Mouse (Mus musculus): ENCODE measurements around the gene Tfr2.

Tfr2 gene

GRCm38 (mm10) chr5:137537461-137537860, 32.2 kb upstream of the Tfr2 start:
- no peak for DNase-seq (ENCODE audit: low read depth)

GRCm38 (mm10) chr5:137539291-137539801, 30.3 kb upstream of the Tfr2 start:
- DNase-seq (ENCODE audit: low read depth): no peak

GRCm38 (mm10) chr5:137540991-137541390, 28.6 kb upstream of the Tfr2 start:
- no peak for DNase-seq (ENCODE audit: low read depth)

GRCm38 (mm10) chr5:137541768-137542540, 27.7 kb upstream of the Tfr2 start:
- no peak for DNase-seq (ENCODE audit: low read depth)

GRCm38 (mm10) chr5:137544926-137545325, 24.7 kb upstream of the Tfr2 start:
- no peak for DNase-seq (ENCODE audit: low read depth)

DNA sequence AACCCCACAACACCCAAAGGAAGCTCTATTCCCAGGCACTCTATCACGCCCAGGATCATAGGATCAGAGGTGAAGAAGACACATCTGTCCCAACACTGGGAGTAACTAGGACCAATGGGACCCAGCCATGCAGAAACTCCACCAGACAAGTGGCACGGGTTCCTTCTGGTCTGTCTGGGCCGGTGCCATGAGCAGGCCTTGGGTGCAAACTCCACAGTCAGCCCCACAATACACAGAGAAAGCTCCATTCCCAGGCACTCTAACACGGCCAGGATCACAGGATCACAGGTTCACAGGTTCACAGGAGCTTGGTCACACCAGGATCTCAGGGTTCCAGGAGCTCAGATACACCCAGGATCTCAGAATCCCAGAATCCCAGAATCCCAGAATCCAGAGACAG, 24.0 kb upstream of the Tfr2 start:
- no peak for DNase-seq (ENCODE audit: low read depth)

GRCm38 (mm10) chr5:137549840-137550239, 19.8 kb upstream of the Tfr2 start:
- no peak for DNase-seq (ENCODE audit: low read depth)

DNA sequence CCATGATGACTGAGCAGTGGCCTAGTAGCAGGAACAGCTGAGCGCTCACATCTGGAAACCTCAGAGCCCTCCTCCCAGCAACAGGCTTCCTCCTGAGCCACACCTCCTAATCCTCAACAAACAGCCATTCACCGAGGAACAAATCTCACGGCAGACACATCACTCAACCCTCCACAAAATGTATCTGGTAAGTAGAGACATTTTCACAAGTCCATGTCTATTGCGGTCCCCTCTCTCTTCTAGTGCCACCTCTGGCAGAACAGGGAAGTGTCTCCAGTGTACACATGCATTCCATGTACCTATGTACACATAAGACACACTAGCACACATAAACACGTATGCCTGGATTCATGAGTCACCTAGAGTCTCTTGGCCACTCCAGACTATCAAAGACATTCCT, 18.5 kb upstream of the Tfr2 start:
- DNase-seq (ENCODE audit: low read depth): no peak

GRCm38 (mm10) chr5:137553000-137553399, 16.6 kb upstream of the Tfr2 start:
- DNase-seq (ENCODE audit: low read depth): no peak

DNA sequence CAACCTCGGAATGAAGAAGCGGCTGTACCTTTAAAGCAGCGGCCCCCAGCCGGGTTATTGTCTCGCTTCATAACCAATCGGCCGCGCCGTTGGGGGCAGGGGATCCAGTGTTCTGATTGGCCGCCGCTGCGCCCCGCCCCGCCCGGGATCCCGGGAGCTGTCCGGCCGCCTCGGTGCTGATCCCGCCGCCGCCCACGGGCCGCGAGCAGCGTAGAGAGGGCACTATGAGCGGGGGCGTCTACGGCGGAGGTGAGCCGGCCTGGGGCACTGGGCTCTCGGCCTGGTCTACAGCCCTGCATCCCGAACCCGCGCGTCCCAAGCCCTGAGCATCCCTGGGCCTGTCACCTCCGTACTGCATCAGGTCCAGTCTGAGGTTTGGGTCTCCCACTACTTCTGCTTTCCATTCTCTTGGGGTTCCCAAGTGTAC, 16.2 kb upstream of the Tfr2 start, which contains the start of gene Actl6b:
Gene Actl6b (plus strand): TSS at position 107 of the 427 bp plus-strand sequence.
- DNase-seq (ENCODE audit: low read depth): peak; percentile 49

DNA sequence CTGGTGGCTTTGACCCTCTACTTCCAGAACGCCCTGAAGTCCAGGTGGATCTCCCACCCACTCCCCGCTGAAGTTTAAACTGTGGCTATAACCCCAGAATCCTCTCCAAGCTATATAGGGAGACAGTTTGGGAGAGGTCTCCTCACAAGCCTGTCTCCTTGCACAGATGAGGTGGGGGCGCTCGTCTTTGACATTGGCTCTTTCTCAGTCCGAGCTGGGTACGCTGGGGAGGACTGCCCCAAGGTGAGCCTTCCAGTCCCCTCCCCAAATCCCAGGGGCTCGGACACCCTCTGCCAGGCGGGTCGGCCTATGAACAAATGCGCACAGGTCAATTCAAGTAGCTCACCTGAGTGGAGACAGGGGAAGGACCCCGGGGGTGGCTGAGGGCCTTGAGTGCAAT, 15.7 kb upstream of the Tfr2 start:
- DNase-seq (ENCODE audit: low read depth): no peak

- DNase-seq (ENCODE audit: low read depth): no peak
Measured at GRCm38 (mm10) chr5:137561556-137561955, 8.1 kb upstream of the Tfr2 start.

DNA sequence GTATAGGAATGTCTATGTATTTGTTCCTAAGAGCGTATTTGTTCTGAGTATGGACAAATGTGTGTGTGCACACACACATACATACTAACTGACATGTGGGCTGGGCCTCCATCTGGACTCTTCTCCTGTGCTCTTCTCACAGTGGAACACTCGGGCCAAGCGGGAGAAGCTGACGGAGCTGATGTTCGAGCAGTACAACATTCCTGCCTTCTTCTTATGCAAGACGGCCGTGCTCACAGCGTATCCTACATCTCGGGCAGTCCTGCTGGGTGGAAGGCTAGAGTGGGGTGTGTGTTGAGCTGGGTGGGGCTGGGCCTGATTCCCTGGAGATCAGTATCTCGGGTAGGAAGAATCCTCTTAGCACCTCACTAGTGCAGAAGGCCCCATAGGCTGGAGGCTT, 6.7 kb upstream of the Tfr2 start:
- no peak for DNase-seq (ENCODE audit: low read depth)

- DNase-seq (ENCODE audit: low read depth): no peak
Measured at GRCm38 (mm10) chr5:137565744-137566143, 3.9 kb upstream of the Tfr2 start.

GRCm38 (mm10) chr5:137566416-137566815, 3.2 kb upstream of the Tfr2 start:
- DNase-seq (ENCODE audit: low read depth): no peak

DNA sequence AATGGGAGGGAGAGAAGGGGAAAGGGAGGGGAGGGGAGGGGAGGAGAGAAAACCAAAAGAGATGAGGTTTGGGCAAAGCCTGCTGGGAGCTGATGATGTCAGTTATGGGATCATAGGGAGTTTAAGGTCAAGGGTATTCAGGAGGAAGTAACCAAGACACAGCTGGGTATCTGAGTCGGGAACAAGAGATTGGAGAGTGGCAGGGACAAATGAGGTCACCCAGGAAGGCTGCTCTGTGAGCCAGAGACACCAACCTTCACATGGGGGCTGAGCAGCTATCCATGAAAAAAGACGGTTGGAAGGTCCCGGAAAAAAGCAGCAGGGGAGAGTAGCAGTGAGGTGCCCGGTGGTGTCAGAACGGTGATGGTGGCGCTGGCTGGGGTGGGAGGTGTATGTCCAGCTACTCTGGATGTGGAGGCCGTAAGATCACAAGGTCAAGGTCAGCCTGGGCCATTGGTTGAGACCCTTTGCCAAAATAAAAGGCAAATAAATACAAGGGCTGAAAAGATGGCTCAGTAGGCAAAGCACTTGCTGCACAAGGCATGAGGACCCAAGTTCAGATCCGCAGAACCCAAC, 1.3 kb upstream of the Tfr2 start:
- DNase-seq (ENCODE audit: low read depth): no peak

DNA sequence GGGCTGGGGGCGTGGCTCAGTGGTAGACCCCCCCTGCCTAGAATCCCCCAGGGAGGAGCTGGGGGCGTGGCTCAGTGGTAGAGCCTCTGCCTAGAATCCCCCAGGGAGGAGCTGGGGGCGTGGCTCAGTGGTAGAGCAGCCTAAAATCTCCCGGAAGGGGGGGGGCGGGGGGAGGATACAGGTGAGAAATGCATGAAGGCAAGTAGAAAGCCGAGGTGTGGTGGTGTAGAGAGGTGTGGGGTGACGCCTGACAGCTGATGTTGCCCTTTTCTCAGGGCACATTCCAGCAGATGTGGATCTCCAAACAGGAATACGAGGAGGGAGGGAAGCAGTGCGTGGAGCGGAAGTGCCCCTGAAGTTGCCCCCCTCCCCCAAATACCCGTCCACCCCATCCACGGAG, 609 bp upstream of the Tfr2 start:
- no peak for DNase-seq (ENCODE audit: low read depth)

DNA sequence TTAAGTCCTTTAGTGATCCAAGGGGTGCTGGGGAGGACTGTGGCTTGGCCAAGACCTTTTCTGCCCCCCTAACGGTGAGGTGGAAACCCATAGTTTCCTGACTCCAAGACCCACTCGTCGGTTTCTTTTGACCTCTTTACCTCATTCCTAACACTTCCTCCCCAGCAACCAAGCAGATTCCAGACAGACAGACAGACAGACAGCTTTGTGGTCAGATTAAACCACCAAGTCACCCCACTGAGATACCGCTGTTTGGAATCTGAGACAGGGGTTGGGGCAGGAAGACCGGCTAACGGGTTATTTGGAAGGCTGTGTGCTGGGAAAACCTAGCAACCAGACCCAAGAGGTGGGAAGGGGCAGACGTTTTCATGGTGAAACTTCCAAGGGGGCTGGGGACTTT, 541 bp downstream of the Tfr2 start:
- peak; percentile 27 for DNase-seq (ENCODE audit: low read depth)

DNA sequence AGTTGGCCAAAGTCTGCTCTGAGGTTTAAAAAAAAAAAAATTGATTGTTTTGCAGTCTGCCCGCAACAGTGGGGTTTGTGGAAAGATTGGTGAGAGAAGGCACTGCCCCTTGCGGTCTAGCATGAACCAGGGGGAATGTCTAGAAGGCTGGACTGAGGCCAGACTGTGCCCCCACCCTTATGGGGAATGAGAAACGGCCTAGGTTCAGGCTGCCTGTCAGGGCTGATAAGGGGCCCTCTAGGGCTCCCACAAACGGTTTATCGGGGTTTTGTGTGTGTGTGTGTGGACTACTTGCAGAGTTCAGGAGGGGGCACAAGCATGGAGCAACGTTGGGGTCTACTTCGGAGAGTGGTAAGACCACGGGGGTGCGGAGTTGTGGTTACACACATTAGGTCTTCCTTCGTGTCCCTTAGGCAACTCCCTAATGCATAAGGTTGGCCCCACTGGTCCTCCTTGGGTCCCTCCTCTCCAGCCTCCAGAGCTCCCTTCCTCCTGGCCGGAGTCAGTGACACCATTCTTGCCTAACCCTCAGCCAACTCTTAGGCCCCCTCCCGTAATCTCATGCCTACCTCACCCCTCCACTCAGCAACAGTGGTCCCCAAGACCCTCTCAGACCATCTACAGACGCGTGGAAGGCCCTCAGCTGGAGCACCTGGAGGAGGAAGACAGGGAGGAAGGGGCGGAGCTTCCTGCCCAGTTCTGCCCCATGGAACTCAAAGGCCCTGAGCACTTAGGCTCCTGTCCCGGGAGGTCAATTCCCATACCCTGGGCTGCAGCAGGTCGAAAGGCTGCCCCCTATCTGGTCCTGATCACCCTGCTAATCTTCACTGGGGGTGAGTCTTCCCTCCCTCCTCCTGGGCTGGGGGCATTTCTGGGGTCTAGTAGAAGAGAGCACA, 1.3 kb downstream of the Tfr2 start:
- peak; percentile 84 for DNase-seq (ENCODE audit: low read depth)

- DNase-seq (ENCODE audit: low read depth): no peak
Measured at GRCm38 (mm10) chr5:137574470-137574901, 4.8 kb downstream of the Tfr2 start.

- DNase-seq (ENCODE audit: low read depth): no peak
Measured at GRCm38 (mm10) chr5:137580246-137580645, 10.6 kb downstream of the Tfr2 start.

DNA sequence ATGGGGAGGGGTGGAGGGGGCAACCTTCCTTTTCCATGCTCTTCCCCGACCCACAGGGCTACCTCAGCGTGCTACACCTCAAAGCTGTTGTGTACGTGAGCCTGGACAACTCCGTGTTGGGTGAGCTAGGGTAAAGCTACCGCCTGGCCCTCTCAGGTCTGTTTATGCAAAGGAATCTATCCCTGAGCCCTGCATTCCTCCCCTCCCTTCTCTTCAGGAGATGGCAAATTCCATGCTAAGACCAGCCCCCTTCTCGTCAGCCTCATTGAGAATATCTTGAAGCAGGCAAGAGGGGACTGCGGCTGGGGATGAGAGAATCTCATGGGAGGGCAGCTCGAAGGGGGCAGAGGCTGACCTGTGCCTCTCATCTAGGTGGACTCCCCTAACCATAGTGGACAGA, 13.1 kb downstream of the Tfr2 start:
- DNase-seq (ENCODE audit: low read depth): no peak

All from c-Kit-positive CD71-positive TER-119-negative erythroid progenitor cells, embryonic 14.5 days (primary cell).